27 mouse cellular contexts compared by ENCODE assay signal in the genomic region with DNA sequence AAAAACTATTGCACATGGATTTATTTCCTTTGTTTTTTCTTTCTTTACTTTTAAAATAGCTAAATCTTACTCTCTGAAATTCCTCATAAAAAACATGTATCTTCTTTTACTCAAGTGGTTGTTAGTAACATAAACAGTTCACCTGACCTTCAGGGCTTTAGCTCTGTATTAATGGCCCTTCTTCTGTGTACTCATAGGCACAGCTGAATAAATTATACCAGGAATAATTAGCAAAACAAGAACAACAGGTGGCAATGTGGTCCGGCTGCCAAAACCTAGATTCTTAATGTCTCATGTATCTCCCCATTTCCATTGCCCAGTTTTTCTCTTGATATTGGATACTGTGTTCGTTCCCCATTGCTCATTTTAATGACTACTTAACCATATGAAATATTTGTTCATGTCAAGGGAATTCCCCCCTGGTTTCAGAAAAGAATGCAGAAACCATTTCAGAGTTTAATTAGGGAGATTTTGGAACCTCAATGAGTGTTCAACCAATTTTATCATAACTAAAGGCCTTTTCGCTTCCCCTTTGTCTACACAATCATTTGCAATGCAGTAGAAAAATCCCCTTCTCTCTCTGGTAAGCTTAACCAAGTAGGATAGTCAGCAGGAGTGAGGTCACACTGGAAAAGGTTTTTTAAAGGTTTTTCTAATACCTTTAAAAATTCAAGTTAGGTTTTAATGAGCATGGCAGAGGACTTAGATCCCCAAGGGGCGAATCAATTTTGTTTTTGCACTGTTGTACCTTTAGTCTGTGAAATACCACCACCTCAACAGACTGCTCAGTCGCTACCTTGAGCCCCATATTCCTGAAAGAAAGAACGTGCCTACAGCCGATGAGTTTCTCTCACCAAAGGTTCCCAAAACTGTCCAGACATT.
DNase-seq lines count a peak whose midpoint lies in the region; ATAC-seq and TF ChIP-seq lines count a peak whose summit lies in the region.
"Had no signal": no experiment of that assay in that cellular context is flagged by ENCODE, and none has a peak within 500 bp of the region (broad histone marks: within the 10 kb centered on the region; RNA-seq: fewer than 3 reads in every experiment).

No protein-coding gene starts in this region.

- H3K4me1 ChIP-seq in forebrain, embryonic 11.5 days (replicated peaks; ENCODE audit: control insufficient read depth, insufficient read depth, low read length): no peaks in the 10 kb centered on the region
- peaks cover 5% of the 10 kb centered on the region; the same call in 1 of the 2 replicates for H3K4me1 ChIP-seq in forebrain, embryonic 15.5 days
- H3K4me1 ChIP-seq in limb, embryonic 12.5 days (replicated peaks): peaks cover 15% of the 10 kb centered on the region
- H3K4me1 ChIP-seq: embryonic facial prominence, embryonic 15.5 days; hindbrain, embryonic 12.5 days; kidney, embryonic 15.5 days; lung, embryonic 15.5 days; neural tube, embryonic 12.5 days; stomach, embryonic 15.5 days had no signal

- no peaks in the 10 kb centered on the region for H3K27me3 ChIP-seq in forebrain, embryonic 11.5 days (ENCODE audit: control insufficient read depth, insufficient read depth, low read length)
- H3K27me3 ChIP-seq in forebrain, embryonic 15.5 days: no peaks in the 10 kb centered on the region
- H3K27me3 ChIP-seq in limb, embryonic 12.5 days: no peaks in the 10 kb centered on the region
- H3K27me3 ChIP-seq: embryonic facial prominence, embryonic 15.5 days; hindbrain, embryonic 12.5 days; kidney, embryonic 15.5 days; lung, embryonic 15.5 days; neural tube, embryonic 12.5 days; stomach, embryonic 15.5 days had no signal

- no peak overlapping the region for H3K9ac ChIP-seq in forebrain, embryonic 11.5 days (ENCODE audit: low read length)
- no peak overlapping the region for H3K9ac ChIP-seq in forebrain, embryonic 15.5 days (replicated peaks)
- no peak overlapping the region for H3K9ac ChIP-seq in limb, embryonic 12.5 days (replicated peaks)
- H3K9ac ChIP-seq: embryonic facial prominence, embryonic 15.5 days; hindbrain, embryonic 12.5 days; kidney, embryonic 15.5 days; liver, embryonic 14.5 days; lung, embryonic 15.5 days; neural tube, embryonic 12.5 days; stomach, embryonic 15.5 days had no signal

- TF ChIP-seq CTCF in left cerebral cortex, adult 2 months (IDR thresholded peaks at IDR 0.05): no peak

- H3K4me3 ChIP-seq in forebrain, embryonic 11.5 days (ENCODE audit: low read depth, low read length): no peak overlapping the region
- no peak overlapping the region for H3K4me3 ChIP-seq in forebrain, embryonic 15.5 days
- H3K4me3 ChIP-seq in left cerebral cortex, adult 2 months: no peak overlapping the region
- H3K4me3 ChIP-seq in limb, embryonic 12.5 days (replicated peaks): no peak overlapping the region
- H3K4me3 ChIP-seq: embryonic facial prominence, embryonic 15.5 days; hindbrain, embryonic 12.5 days; kidney, embryonic 15.5 days; lung, embryonic 15.5 days; neural tube, embryonic 12.5 days; stomach, embryonic 15.5 days had no signal

- no peaks in the 10 kb centered on the region for H3K9me3 ChIP-seq in forebrain, embryonic 11.5 days (ENCODE audit: control insufficient read depth, low read length)
- H3K9me3 ChIP-seq in forebrain, embryonic 15.5 days: no peaks in the 10 kb centered on the region
- no peaks in the 10 kb centered on the region for H3K9me3 ChIP-seq in limb, embryonic 12.5 days
- H3K9me3 ChIP-seq: embryonic facial prominence, embryonic 15.5 days; hindbrain, embryonic 12.5 days; kidney, embryonic 15.5 days; lung, embryonic 15.5 days; neural tube, embryonic 12.5 days; stomach, embryonic 15.5 days had no signal

- DNase-seq in forebrain, embryonic 11.5 days (ENCODE audit: low spot score): no peak
- peak; percentile 4 for DNase-seq in left cerebral cortex, postnatal 4 days
- DNase-seq in left cerebral cortex, adult 2 months (ENCODE audit: extremely low spot score in 1 of 2, low spot score in 2 of 2): no peak
- DNase-seq in ovary, postnatal 14 days (ENCODE audit: low spot score): no peak
- no peak for DNase-seq in layer of hippocampus, postnatal 25 days (ENCODE audit: extremely low spot score in 1 of 2, low spot score in 1 of 2)
- DNase-seq: adrenal gland, postnatal 10 days; cerebellum, adult 8-10 months; cerebellum, postnatal 36 days; embryo, embryonic 11 days; gastrocnemius, postnatal 36 days; kidney, postnatal 4 days; lung, postnatal 4 days; midbrain, embryonic 14.5 days; right cerebral cortex, adult 18-20 months; right cerebral cortex, postnatal 4 days; thymus, postnatal 25 days had no signal

- no peak overlapping the region for H3K27ac ChIP-seq in forebrain, embryonic 11.5 days (ENCODE audit: low read depth, low read length)
- H3K27ac ChIP-seq in forebrain, embryonic 15.5 days (replicated peaks): no peak overlapping the region
- no peak overlapping the region for H3K27ac ChIP-seq in left cerebral cortex, adult 2 months
- H3K27ac ChIP-seq in limb, embryonic 12.5 days: peak overlapping the region; percentile 73
- H3K27ac ChIP-seq: embryonic facial prominence, embryonic 15.5 days; hindbrain, embryonic 12.5 days; kidney, embryonic 15.5 days; liver, embryonic 14.5 days; lung, embryonic 15.5 days; neural tube, embryonic 12.5 days; stomach, embryonic 15.5 days had no signal

- no peak overlapping the region for H3K4me2 ChIP-seq in forebrain, embryonic 11.5 days (ENCODE audit: low read depth, low read length, severe bottlenecking)
- no peak overlapping the region for H3K4me2 ChIP-seq in forebrain, embryonic 15.5 days (replicated peaks)
- no peak overlapping the region for H3K4me2 ChIP-seq in limb, embryonic 12.5 days
- H3K4me2 ChIP-seq: embryonic facial prominence, embryonic 15.5 days; hindbrain, embryonic 12.5 days; kidney, embryonic 15.5 days; lung, embryonic 15.5 days; neural tube, embryonic 12.5 days; stomach, embryonic 15.5 days had no signal

- intact Hi-C loops in left cerebral cortex, postnatal 4 days (cut with DNase I): no loop called here
- intact Hi-C loops in left cerebral cortex, adult 2 months (cut with DNase I): no loop called here

- H3K36me3 ChIP-seq in forebrain, embryonic 11.5 days (ENCODE audit: control insufficient read depth, insufficient read depth, low read length): no peaks in the 10 kb centered on the region
- H3K36me3 ChIP-seq in forebrain, embryonic 15.5 days: no peaks in the 10 kb centered on the region
- no peaks in the 10 kb centered on the region for H3K36me3 ChIP-seq in limb, embryonic 12.5 days
- H3K36me3 ChIP-seq: embryonic facial prominence, embryonic 15.5 days; G1E; hindbrain, embryonic 12.5 days; kidney, embryonic 15.5 days; lung, embryonic 15.5 days; neural tube, embryonic 12.5 days; stomach, embryonic 15.5 days had no signal

- 0 out of 2 replicates have a peak, but pooled peaks have one; percentile 42 for ATAC-seq in forebrain, embryonic 11.5 days (replicated peaks; ENCODE audit: low FRiP score)
- no peak; the same call in 1 of the 2 replicates for ATAC-seq in forebrain, embryonic 15.5 days (replicated peaks)
- ATAC-seq in limb, embryonic 12.5 days (ENCODE audit: insufficient number of reproducible peaks, insufficient read depth, low FRiP score, low TSS enrichment, low read depth): peak; percentile 87; the same call in 1 of the 2 replicates
- ATAC-seq: intestine, postnatal 0 days had no signal

- 60% methylated on average over 7 of the region's 7 CpGs for WGBS in forebrain, embryonic 11.5 days
- WGBS in forebrain, embryonic 15.5 days: 36% methylated on average over 7 of the region's 7 CpGs
- WGBS in limb, embryonic 12.5 days: 56% methylated on average over 7 of the region's 7 CpGs
